Mouse (Mus musculus): Measurements from ENCODE around the gene Chn2. TPM values are rescaled to one million over a fixed set of nuclear protein-coding genes. Genes with fewer than 3 reads are reported as not detected.

Gene Chn2
- polyA plus RNA-seq, 1 experiment from 2014 or later, result 10.6 TPM

DNA sequence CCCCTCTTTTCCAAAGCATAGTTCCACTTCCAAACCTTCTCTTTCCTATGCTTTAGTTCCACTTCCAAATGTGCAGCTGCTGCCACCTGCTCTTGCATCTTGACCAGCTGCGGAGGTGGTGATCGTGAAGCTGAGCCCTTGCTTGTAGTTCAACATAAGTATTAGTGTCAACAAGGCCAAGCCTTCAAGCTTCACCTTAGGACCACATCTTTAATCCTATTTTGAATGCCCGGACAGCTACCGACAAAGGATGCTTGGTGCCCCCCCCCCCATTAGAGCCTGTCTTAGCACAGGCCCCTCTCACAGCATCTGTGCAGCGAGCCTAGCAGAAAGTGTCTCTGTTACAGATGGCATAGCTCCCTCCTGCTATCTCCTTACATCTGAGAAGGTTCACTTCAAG lies 238.5 kb downstream of the Chn2 start:
- Histone ChIP-seq H3K36me3 (replicated peaks) (no peaks in the 10 kb centered on the region), H3K27me3 (ENCODE audit: poor library complexity, severe bottlenecking) (no peaks in the 10 kb centered on the region; the same call in 1 of the 2 replicates), H3K27ac (peak overlapping the region; percentile 63), H3K4me3 (no peak overlapping the region), H3K4me1 (peaks cover 42% of the 10 kb centered on the region), H3K9me3 (no peaks in the 10 kb centered on the region)
- WGBS, result 15% methylated on average over 5 of the region's 5 CpGs
- no peak for DNase-seq (ENCODE audit: extremely low spot score, low spot score)

DNA sequence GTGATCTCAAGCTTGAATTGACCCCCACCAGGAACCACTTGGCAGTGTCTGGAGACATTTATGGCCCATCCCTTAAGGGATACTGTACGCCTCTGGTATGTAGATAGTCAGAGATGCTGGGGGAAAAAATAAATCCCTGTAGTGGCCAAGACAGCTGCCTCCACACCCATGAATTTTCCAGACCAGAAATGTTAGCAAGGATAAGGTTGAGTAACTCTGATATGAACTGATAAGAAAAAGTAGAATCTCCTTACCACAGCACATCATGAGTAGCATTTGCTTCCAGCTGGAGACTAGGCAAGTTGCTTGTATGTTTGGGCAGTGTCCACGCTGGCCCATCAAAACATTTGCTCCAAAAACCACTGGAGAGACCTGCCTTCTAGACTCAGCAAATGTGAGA lies 239.3 kb downstream of the Chn2 start:
- 79% methylated on average over 2 of the region's 2 CpGs for WGBS
- no peak overlapping the region for H3K4me3 ChIP-seq
- H3K36me3 ChIP-seq (replicated peaks), result no peaks in the 10 kb centered on the region
- no peaks in the 10 kb centered on the region for H3K9me3 ChIP-seq
- H3K4me1 ChIP-seq, result peaks cover 41% of the 10 kb centered on the region
- peak overlapping the region; percentile 63; the same call in 1 of the 2 replicates for H3K27ac ChIP-seq
- no peaks in the 10 kb centered on the region; the same call in 1 of the 2 replicates for H3K27me3 ChIP-seq (ENCODE audit: poor library complexity, severe bottlenecking)
- DNase-seq (ENCODE audit: extremely low spot score, low spot score), result no peak

DNA sequence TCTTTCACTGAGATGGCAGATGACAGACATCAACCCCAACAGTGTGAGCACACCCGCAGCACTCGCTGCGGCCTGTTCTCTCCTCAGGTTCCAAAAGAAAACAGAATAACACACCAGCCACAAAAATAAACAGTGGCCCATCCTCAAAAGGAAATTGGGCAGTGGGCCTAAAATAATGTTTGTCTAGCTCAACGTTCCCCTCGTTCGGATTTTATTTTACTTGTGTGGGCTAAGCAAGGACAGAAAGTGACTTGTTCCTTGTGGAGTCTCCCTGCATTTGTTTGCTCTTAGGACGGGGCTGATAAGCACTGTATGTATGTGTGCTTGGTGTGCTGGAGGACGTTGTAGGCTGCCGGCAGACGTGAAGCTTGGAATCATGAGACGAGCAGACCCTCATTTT lies 240.0 kb downstream of the Chn2 start:
- Histone ChIP-seq H3K4me1 (peaks cover 35% of the 10 kb centered on the region), H3K9me3 (no peaks in the 10 kb centered on the region), H3K27ac (no peak overlapping the region), H3K4me3 (no peak overlapping the region), H3K27me3 (ENCODE audit: poor library complexity, severe bottlenecking) (no peaks in the 10 kb centered on the region; the same call in 1 of the 2 replicates), H3K36me3 (replicated peaks) (no peaks in the 10 kb centered on the region)
- 83% methylated on average over 11 of the region's 11 CpGs for WGBS
- no peak for DNase-seq (ENCODE audit: extremely low spot score, low spot score)

DNA sequence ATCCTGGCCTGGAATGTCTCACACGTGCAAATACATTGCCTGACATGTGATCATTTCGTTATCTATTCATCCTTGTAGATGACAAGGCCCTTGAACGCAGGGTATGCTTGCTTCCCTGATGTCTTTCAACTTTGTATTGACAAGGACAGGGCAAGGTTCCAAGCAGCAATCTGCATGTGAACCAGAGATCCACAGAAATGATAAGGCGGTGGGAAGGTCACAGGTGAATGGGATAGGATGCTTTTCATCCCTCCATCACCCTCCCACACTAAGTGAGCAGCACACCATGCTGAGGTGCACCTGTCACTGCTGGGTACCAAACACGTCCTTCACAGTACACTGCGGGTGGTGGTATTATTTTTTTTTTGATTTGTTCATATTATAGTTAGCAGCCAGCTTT lies 240.9 kb downstream of the Chn2 start:
- no peak overlapping the region for H3K27ac ChIP-seq
- no peaks in the 10 kb centered on the region; the same call in 1 of the 2 replicates for H3K27me3 ChIP-seq (ENCODE audit: poor library complexity, severe bottlenecking)
- DNase-seq (ENCODE audit: extremely low spot score, low spot score), result no peak
- WGBS, result 89% methylated on average over 6 of the region's 6 CpGs
- H3K36me3 ChIP-seq (replicated peaks), result no peaks in the 10 kb centered on the region
- H3K4me1 ChIP-seq, result peaks cover 34% of the 10 kb centered on the region
- H3K4me3 ChIP-seq, result no peak overlapping the region
- H3K9me3 ChIP-seq, result no peaks in the 10 kb centered on the region

DNA sequence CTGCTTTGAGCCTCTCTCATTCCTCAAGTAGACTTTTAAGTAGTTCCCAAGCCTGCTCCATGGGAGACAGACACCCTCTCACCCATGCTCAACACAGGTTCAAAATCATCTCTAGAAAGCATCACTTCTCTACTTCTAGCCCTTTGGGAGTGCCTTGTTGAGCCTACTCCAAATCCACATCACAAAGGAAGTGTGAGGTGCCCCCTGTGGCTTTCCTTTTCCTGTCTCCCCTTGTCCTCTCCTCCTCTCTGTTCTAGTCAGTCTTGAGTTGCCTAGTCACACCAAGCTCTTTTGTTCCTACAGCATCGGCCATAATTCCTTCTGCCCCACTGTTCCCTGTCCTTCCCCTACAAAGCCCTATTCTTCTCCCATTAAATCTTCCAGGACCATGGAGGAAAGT lies 243.9 kb downstream of the Chn2 start:
- H3K36me3 ChIP-seq (replicated peaks), result no peaks in the 10 kb centered on the region
- DNase-seq (ENCODE audit: extremely low spot score, low spot score), result no peak
- no peaks in the 10 kb centered on the region for H3K9me3 ChIP-seq
- H3K27me3 ChIP-seq (ENCODE audit: poor library complexity, severe bottlenecking), result no peaks in the 10 kb centered on the region
- 9% methylated on average over 1 of the region's 1 CpGs for WGBS
- H3K27ac ChIP-seq, result no peak overlapping the region
- H3K4me1 ChIP-seq, result peaks cover 14% of the 10 kb centered on the region
- no peak overlapping the region for H3K4me3 ChIP-seq

DNA sequence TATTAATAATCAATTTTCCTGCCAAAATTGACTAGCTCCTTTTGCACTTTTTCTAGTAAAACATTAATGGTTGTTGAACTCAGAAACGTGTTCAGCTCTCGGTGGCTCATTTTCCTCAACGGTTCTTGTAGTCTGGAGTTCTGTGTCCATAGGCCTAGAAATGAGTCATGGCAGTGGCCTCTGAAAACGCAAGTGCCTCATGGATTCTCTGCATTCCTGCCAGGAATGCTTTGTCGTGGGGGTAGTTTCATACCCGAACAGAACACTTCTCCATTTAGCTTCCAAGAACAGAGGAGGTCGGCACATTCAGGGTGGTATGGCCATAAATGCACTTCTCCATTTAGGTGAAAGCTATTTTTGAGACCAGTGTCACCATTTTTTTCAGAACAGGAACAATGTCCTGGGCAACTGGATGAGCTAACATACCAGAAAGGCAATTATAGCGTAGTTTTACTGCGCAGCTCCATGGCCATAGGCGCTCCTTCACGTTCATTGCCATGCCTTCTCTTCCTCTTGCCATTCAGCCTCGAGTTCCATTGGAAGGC lies 244.9 kb downstream of the Chn2 start:
- no peak for DNase-seq (ENCODE audit: extremely low spot score, low spot score)
- Histone ChIP-seq H3K4me3 (no peak overlapping the region), H3K27me3 (ENCODE audit: poor library complexity, severe bottlenecking) (no peaks in the 10 kb centered on the region), H3K27ac (no peak overlapping the region), H3K4me1 (peaks cover 7% of the 10 kb centered on the region; the same call in 1 of the 2 replicates), H3K36me3 (replicated peaks) (no peaks in the 10 kb centered on the region), H3K9me3 (no peaks in the 10 kb centered on the region)
- 92% methylated on average over 12 of the region's 12 CpGs for WGBS

DNA sequence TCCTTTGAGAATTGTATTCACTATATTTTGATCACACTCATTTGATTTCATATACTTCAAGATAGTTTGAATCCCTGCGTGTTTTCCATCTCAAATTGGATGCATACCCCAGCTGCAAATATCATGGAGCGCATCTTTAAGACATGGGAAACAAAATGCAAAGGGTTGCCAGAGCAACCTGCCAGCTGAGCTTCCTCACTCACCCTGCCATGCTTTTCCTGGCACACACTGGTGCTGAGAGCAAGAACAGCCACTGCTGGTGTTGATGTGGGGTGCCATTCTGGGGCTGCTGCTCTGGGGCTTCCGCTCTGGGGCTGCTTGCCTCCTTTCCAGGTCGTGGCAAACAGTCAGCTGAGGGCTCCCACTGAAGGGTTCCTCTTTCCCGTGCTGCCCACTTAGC lies 247.5 kb downstream of the Chn2 start:
- no peak for DNase-seq (ENCODE audit: extremely low spot score, low spot score)
- Histone ChIP-seq H3K4me1 (peaks cover 7% of the 10 kb centered on the region; the same call in 1 of the 2 replicates), H3K4me3 (no peak overlapping the region), H3K27ac (no peak overlapping the region), H3K9me3 (no peaks in the 10 kb centered on the region), H3K36me3 (replicated peaks) (no peaks in the 10 kb centered on the region), H3K27me3 (ENCODE audit: poor library complexity, severe bottlenecking) (no peaks in the 10 kb centered on the region)
- 84% methylated on average over 5 of the region's 5 CpGs for WGBS

DNA sequence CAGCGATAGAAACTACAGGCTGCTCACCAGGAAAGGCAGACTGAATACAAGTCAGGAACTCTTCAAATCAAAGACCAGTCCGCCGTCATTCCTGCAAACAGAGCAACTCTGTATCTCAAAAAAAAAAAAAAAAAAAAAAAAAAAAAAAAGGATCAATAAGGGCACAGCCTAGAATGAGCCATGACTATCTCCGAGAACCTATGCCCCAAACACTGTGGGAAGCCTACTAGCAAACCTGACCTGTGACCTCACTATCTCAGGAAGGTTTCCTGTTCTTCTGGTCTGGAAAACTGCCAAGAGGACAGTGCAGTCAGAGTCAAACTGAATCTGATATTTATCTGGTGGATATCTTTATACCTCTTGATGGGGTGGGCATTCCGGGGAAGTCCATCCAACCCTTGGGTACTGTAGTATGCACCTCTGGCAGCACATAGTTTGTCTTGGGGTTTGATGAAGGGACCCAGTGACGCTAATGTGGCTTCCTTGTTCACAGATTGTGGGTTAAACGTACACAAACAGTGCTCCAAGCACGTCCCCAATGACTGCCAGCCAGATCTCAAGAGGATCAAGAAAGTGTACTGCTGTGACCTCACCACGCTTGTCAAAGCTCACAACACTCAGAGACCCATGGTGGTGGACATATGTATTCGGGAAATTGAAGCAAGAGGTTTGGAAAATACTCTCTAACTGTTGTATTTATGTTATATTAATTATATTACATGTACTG lies 250.6 kb downstream of the Chn2 start:
- Histone ChIP-seq H3K4me3 (no peak overlapping the region), H3K36me3 (replicated peaks) (no peaks in the 10 kb centered on the region), H3K9me3 (no peaks in the 10 kb centered on the region), H3K27ac (no peak overlapping the region), H3K4me1 (no peaks in the 10 kb centered on the region), H3K27me3 (ENCODE audit: poor library complexity, severe bottlenecking) (no peaks in the 10 kb centered on the region)
- DNase-seq (ENCODE audit: extremely low spot score, low spot score), result no peak
- WGBS, result 80% methylated on average over 10 of the region's 10 CpGs

DNA sequence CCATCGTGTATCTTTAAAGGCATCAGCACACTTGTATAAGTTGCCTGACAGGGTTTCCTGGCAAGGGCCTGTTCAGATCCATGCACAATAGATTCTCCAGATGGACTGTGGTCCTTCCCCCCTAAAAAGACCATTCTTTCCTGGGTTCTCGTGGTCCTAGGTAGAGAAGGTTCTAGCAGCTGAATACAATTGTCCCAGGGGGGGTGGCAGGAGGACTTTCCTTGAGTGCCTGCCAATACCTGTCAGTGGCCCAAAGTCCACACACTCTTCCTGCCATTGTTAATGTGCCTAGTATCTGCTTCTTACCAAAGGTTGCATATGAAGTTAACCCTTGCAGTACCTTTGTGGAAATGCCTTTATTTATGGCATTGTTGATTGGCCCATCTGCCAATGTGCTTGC lies 257.9 kb downstream of the Chn2 start:
- 81% methylated on average over 2 of the region's 2 CpGs for WGBS
- H3K36me3 ChIP-seq (replicated peaks), result no peaks in the 10 kb centered on the region; the same call in 1 of the 2 replicates
- H3K27me3 ChIP-seq (ENCODE audit: poor library complexity, severe bottlenecking), result no peaks in the 10 kb centered on the region
- no peak overlapping the region for H3K27ac ChIP-seq
- H3K4me1 ChIP-seq, result no peaks in the 10 kb centered on the region
- H3K9me3 ChIP-seq, result no peaks in the 10 kb centered on the region
- H3K4me3 ChIP-seq, result no peak overlapping the region
- DNase-seq (ENCODE audit: extremely low spot score, low spot score), result no peak

DNA sequence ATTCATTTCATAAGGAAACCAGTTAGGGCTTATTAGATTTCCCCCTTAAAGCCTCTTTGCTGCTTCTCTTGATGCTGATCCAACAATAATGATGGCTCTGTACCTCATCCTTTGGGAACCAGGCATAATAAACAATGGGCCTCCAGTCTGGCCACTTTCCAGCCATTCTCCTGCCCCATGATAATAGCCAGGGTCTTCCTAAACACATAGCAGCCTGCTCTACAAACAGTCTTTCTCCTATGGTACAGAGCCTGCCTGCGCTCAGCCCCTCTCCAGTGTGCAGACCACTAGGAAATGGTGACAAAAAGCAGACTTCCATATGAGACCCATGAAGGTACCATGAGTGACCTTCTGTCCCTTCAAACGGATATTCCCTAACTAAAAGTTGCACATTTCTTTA lies 260.1 kb downstream of the Chn2 start:
- Histone ChIP-seq H3K36me3 (replicated peaks) (no peaks in the 10 kb centered on the region; the same call in 1 of the 2 replicates), H3K9me3 (no peaks in the 10 kb centered on the region), H3K4me1 (no peaks in the 10 kb centered on the region), H3K27ac (no peak overlapping the region), H3K4me3 (no peak overlapping the region), H3K27me3 (ENCODE audit: poor library complexity, severe bottlenecking) (no peaks in the 10 kb centered on the region)
- no peak for DNase-seq (ENCODE audit: extremely low spot score, low spot score)
- 80% methylated on average over 2 of the region's 2 CpGs for WGBS

DNA sequence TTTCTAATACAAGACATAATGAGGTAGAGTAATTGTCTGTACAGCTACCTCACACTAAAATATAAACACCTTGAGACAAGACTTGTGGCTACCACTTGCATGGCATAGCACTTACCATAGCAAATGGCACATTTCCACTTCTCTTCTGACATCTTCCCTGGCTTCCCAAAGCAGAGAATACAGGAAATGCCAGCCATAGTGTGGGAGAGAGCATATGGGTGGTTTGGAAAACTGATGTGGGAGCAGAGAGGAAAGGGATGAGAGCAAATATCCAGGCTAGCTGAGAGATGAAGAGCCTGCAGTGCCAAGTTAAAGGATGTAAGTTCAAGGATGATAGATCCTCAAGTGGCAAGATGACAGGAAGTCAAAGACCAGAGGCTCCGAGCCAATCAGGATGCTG lies 266.4 kb downstream of the Chn2 start:
- peaks cover 9% of the 10 kb centered on the region for H3K4me1 ChIP-seq
- H3K9me3 ChIP-seq, result no peaks in the 10 kb centered on the region
- H3K4me3 ChIP-seq, result no peak overlapping the region
- H3K27me3 ChIP-seq (ENCODE audit: poor library complexity, severe bottlenecking), result no peaks in the 10 kb centered on the region
- no peak overlapping the region for H3K27ac ChIP-seq
- no peak for DNase-seq (ENCODE audit: extremely low spot score, low spot score)
- no peaks in the 10 kb centered on the region for H3K36me3 ChIP-seq (replicated peaks)
- WGBS, result 92% methylated on average over 1 of the region's 1 CpGs

DNA sequence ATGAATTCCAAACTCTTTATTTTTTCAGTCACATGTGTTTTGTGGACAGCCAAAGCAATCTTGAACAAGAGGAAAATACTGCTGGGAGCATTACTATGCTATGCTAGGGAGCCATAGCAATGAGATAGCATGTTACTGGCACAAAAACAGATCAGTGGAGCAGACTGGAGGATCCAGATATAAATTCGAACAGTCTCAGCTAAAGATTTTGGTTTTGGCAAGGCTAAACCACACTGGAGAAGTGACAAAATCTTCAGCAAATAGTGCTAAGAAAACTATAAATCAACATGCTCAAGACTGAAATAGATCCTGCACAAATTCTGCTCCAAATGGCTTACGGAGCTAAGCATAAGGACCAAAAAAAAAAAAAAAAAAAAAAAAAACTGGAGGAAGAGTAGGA lies 273.7 kb downstream of the Chn2 start:
- H3K27me3 ChIP-seq (ENCODE audit: poor library complexity, severe bottlenecking), result 0 out of 2 replicates have a peak, but pooled peaks cover 5% of the 10 kb centered on the region
- H3K27ac ChIP-seq, result no peak overlapping the region
- no peak for DNase-seq (ENCODE audit: extremely low spot score, low spot score)
- no peaks in the 10 kb centered on the region for H3K9me3 ChIP-seq
- no peaks in the 10 kb centered on the region for H3K36me3 ChIP-seq (replicated peaks)
- H3K4me3 ChIP-seq, result no peak overlapping the region
- 92% methylated on average over 2 of the region's 2 CpGs for WGBS
- peaks cover 9% of the 10 kb centered on the region for H3K4me1 ChIP-seq

DNA sequence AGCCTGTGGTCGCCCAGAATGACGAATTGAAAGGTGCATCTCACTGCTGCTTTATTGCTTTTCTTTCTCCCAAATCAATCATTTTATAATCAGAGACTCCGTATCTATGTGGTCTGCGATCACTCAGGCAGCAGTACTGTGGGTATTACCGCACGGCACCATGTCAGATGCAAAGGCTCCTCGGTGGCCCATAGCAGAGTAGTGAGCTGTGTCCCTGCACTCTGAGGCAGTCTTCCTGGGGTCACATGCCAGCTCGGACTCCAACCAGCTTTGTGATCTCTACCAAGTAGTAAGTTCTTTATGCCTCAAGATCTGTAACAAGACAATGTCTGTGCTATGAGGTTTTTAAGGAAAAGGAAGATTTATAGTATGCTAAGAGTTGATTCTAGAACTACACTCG lies 279.3 kb downstream of the Chn2 start:
- no peak for DNase-seq (ENCODE audit: extremely low spot score, low spot score)
- Histone ChIP-seq H3K27me3 (ENCODE audit: poor library complexity, severe bottlenecking) (peaks cover 29% of the 10 kb centered on the region), H3K36me3 (replicated peaks) (no peaks in the 10 kb centered on the region), H3K4me3 (no peak overlapping the region), H3K4me1 (no peaks in the 10 kb centered on the region), H3K27ac (no peak overlapping the region), H3K9me3 (no peaks in the 10 kb centered on the region)
- 91% methylated on average over 9 of the region's 9 CpGs for WGBS
